Mouse (Mus musculus) heart, adult 2 months (tissue): ENCODE results near the gene Mlxip. TPM values are rescaled to one million over a fixed set of nuclear protein-coding genes. Genes with fewer than 3 reads are reported as not detected.

Source experiments
- DNase-seq, 2 experiments: peaks; one replicate each; pipeline ENCODE4 v3.0.0; 2021
- H3K27ac ChIP-seq: fragments of 200-600 bp; 2 replicates; pipeline ENCODE4 v1.8.1; 2022
- H3K27me3 ChIP-seq: fragments of 200-500 bp; 2 replicates; pipeline ENCODE4 v1.6.1; 2012; ENCODE audit warnings: mild to moderate bottlenecking, low read length, inconsistent platforms, mixed read lengths; ENCODE audit not compliant: control insufficient read depth, insufficient read depth
- H3K36me3 ChIP-seq: fragments of 200-500 bp; 2 replicates; pipeline ENCODE4 v1.6.1; 2012; ENCODE audit warnings: low read length, inconsistent platforms; ENCODE audit not compliant: control insufficient read depth, insufficient read depth
- H3K4me1 ChIP-seq: fragments of 200-500 bp; 2 replicates; pipeline ENCODE4 v1.6.1; 2011; ENCODE audit warnings: low read length; ENCODE audit not compliant: control insufficient read depth, insufficient read depth
- H3K4me3 ChIP-seq: fragments of 200-600 bp; 2 replicates; pipeline ENCODE4 v1.8.1; 2022
- H3K79me2 ChIP-seq: fragments of 200-500 bp; replicated peaks from 2 replicates; pipeline ENCODE4 v1.6.1; 2012; ENCODE audit warnings: mild to moderate bottlenecking, inconsistent platforms, low read length, moderate library complexity, mixed read lengths; ENCODE audit not compliant: control insufficient read depth, insufficient read depth
- H3K9ac ChIP-seq: fragments of 200-500 bp; 2 replicates; pipeline ENCODE4 v1.6.1; 2012; ENCODE audit warnings: low read depth, mild to moderate bottlenecking, control low read depth, inconsistent platforms, low read length, mixed read lengths
- CTCF ChIP-seq: fragments of 200-600 bp; IDR thresholded peaks from 2 replicates; pipeline ENCODE4 v1.8.1; 2022; ENCODE audit warnings: antibody characterized with exemption, mild to moderate bottlenecking, moderate library complexity
- EP300 ChIP-seq: fragments of 200-500 bp; IDR thresholded peaks from 2 replicates; pipeline ENCODE4 v1.6.1; 2011; ENCODE audit warnings: low read depth, low read length, control low read depth; ENCODE audit not compliant: insufficient read depth
- POLR2A ChIP-seq: fragments of 200-500 bp; IDR thresholded peaks from 2 replicates; pipeline ENCODE4 v1.6.1; 2011; ENCODE audit warnings: mild to moderate bottlenecking, low read depth, low read length, control low read depth; ENCODE audit not compliant: insufficient read depth
- WGBS: fragments of 180-500 bp; shearing (Covaris S2); methylation state at CpG from one replicate; pipeline ENCODE4 v1.1.7; 2018; 5-methylcytosine and 5-hydroxymethylcytosine counted together
- intact Hi-C: fragments of 180-260 bp; cut with DNase I; formaldehyde crosslinking; loops from one replicate; pipeline ENCODE4 v1.15.1; 2025
- polyA plus RNA-seq: library from polyadenylated mRNA; depleted of rRNA; stranded (reverse); fragments of >200 nt; gene quantifications from 2 replicates; pipeline ENCODE4 v1.2.3, GENCODE M21; 2012; rRNA removed
- total RNA-seq, 2 experiments: library from RNA; stranded (reverse); gene quantifications; 2 replicates each; pipeline ENCODE4 v1.2.3; 2021

The Mlxip gene
- total and polyA plus RNA-seq, 3 experiments = 27.8 to 34.3 (median 27.9) TPM

DNA sequence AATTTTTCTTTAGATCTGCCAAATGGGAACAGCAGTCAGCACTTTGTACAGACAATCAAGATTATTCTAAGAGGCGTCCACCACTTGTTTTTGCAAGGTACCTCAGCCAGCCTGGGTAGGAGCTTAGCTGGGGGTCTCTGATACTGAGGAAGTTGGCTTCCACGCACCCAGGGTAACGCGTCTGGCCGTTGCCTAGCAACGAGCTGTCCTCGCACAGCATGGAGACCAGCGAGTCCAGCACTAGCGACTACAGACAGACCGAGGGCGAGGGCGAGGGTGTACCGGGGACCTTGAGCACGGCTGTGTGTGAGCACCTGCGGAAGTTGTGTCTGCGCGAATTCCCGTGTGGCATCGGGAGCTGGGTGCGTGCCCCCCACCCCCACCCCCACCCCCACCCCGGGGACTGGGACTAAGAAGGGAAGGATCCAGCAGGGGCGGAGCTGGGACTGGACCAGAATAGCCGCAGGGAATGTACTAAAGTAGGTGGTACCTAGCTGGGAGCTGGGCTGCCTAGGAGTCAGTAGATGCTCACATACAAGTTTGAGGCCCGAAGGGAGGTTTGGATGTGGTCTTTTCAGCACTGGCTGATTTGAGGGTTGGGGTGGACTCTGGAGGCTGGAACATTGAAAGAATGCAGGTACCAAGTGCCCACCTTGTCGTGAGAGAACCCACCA lies 94.7 kb downstream of the Mlxip start, which contains the start of the genes Lrrc43 and Il31:
Gene Lrrc43, plus strand, starts transcription at position 194 of the 674 bp plus-strand sequence.
Gene Il31, minus strand, starts transcription at position 378 of the 674 bp plus-strand sequence.
- DNase-seq = no peak
- H3K27me3 ChIP-seq = no peaks in the 10 kb centered on the region
- H3K4me1 ChIP-seq = peaks cover 7% of the 10 kb centered on the region
- WGBS = 11% methylated on average over 25 of the region's 25 CpGs
- TF ChIP-seq EP300 = no peak
- TF ChIP-seq CTCF = no peak
- no peak for TF ChIP-seq POLR2A
- no peak within 1 kb of the TSS for H3K9ac ChIP-seq
- no peaks in the 10 kb centered on the region for H3K79me2 ChIP-seq
- intact Hi-C loops = no loop called here
- H3K36me3 ChIP-seq = no peaks in the 10 kb centered on the region
- H3K4me3 ChIP-seq = no peak within 1 kb of the TSS
- no peak within 1 kb of the TSS for H3K27ac ChIP-seq

DNA sequence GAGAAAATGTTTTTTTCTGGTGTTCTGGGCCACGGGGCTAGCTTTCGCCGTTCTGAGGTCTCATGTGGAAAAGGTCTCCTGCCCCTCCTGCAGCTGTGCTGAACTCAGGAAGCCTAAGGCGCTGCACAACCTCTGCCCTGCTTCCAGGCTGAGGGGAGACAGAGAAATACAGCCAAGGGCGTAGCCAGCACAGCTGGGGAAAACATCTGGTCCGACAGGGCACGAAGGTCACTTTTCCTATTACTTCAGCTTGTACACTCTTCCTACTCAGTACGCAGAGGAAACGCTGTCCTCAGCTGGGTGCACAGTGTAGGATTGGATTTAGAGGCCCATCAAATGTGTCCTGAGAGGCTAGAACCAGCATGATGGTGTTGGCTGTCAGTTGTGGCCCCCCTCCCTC lies 95.3 kb downstream of the Mlxip start:
- TF ChIP-seq POLR2A = peak; percentile 32; the same call in 1 of the 2 replicates
- TF ChIP-seq CTCF = no peak
- TF ChIP-seq EP300 = peak; percentile 92
- DNase-seq = peak; percentile 60 to 64
- 40% methylated on average over 9 of the region's 9 CpGs for WGBS
- Histone ChIP-seq H3K4me1 (peaks cover 7% of the 10 kb centered on the region), H3K36me3 (no peaks in the 10 kb centered on the region), H3K9ac (no peak overlapping the region), H3K79me2 (no peaks in the 10 kb centered on the region), H3K27ac (no peak overlapping the region), H3K27me3 (no peaks in the 10 kb centered on the region), H3K4me3 (no peak overlapping the region)
- intact Hi-C loops = no loop called here

DNA sequence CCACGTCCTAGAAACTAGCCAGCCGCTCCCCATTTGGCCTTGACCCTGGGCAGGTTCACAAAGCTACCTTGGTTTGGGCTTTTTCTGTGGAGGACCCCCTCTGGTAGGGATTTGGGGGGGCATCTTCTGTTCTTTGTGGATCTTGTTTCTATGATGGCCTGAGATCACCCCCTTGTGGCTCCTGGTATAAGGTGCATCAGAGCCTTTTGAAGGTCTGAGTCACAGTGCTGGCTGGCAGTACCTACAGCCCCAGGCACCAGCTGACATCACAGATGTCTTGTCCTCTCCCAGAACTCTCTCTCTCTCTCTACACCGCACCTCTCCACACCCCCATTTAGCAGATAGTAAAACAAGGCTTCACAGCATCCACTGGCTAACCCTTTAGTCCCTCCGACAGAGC lies 105.1 kb downstream of the Mlxip start:
- no peaks in the 10 kb centered on the region for H3K36me3 ChIP-seq
- H3K27me3 ChIP-seq = no peaks in the 10 kb centered on the region
- peak in 1 of 2 experiments; percentile 25 for DNase-seq
- H3K27ac ChIP-seq = no peak overlapping the region
- intact Hi-C loops = loop anchor here (1.0 to 2.0 kb wide), 2 partner anchors 55 to 123 kb away; no protein-coding TSS in a partner anchor
- no peaks in the 10 kb centered on the region for H3K79me2 ChIP-seq
- 52% methylated on average over 4 of the region's 4 CpGs for WGBS
- H3K4me1 ChIP-seq = peaks cover 6% of the 10 kb centered on the region
- H3K9ac ChIP-seq = no peak overlapping the region
- TF ChIP-seq POLR2A = no peak
- 0 out of 2 replicates have a peak, but pooled peaks have one; percentile 39 for TF ChIP-seq EP300
- TF ChIP-seq CTCF = peak; percentile 72
- no peak overlapping the region for H3K4me3 ChIP-seq

DNA sequence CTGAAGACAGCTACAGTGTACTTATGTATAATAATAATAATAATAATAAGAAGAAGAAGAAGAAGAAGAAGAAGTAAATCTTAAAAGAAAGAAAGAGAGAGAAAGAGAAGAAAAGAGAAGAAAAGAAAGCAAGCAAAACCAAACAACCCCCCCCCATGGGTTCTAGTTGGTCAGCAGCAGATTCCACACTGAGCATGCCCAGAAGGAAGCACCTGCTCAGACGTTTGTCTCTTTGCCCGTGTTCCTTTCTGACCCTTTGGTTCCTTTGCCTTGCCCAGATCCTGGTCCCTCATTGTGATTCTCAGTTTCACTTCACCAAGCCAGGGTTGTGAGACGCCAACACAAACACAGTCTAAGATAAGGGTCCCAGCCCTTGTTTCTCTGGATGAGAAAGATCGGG lies 107.4 kb downstream of the Mlxip start:
- DNase-seq = no peak
- TF ChIP-seq POLR2A (no peak), CTCF (no peak), EP300 (no peak)
- no peak overlapping the region for H3K4me3 ChIP-seq
- no peaks in the 10 kb centered on the region for H3K36me3 ChIP-seq
- H3K27ac ChIP-seq = no peak overlapping the region
- intact Hi-C loops = no loop called here
- H3K4me1 ChIP-seq = peaks cover 6% of the 10 kb centered on the region
- H3K9ac ChIP-seq = no peak overlapping the region
- no peaks in the 10 kb centered on the region for H3K79me2 ChIP-seq
- no peaks in the 10 kb centered on the region for H3K27me3 ChIP-seq
- 27% methylated on average over 4 of the region's 4 CpGs for WGBS

Other genes starting within 250 kb of the Mlxip start
- gene Psmd9, start 225.4 kb upstream of the Mlxip start, total RNA-seq = 10 to 100 TPM; 13.3 to 14.8 TPM
- gene Psmd9, start 225.4 kb upstream of the Mlxip start, polyA plus RNA-seq = 16.4 and 20.4 TPM in 2 replicates
- gene Hpd, start 212.1 kb upstream of the Mlxip start, total RNA-seq = not detected
- 0.61 and 0.97 TPM in 2 replicates for gene Hpd, start 212.1 kb upstream of the Mlxip start, polyA plus RNA-seq
- gene Wdr66, start 142.7 kb upstream of the Mlxip start, total RNA-seq = under 1 TPM; 0.52 to 0.65 TPM
- 1.5 and 2.0 TPM in 2 replicates for gene Wdr66, start 142.7 kb upstream of the Mlxip start, polyA plus RNA-seq
- 10 to 100 TPM in 1 of 2 experiments, 1 to 10 TPM in 1; 9.2 to 10.3 TPM for gene Bcl7a, start 51.0 kb upstream of the Mlxip start, total RNA-seq
- 6.3 and 8.3 TPM in 2 replicates for gene Bcl7a, start 51.0 kb upstream of the Mlxip start, polyA plus RNA-seq
- not detected for gene Lrrc43, start 94.5 kb downstream of the Mlxip start, total RNA-seq
- 0.43 TPM in 1 of 2 replicates, not detected in the other for gene Lrrc43, start 94.5 kb downstream of the Mlxip start, polyA plus RNA-seq
- gene Il31, start 94.7 kb downstream of the Mlxip start, total RNA-seq = not detected
- gene Il31, start 94.7 kb downstream of the Mlxip start, polyA plus RNA-seq = not detected in 2 replicates
- not detected for gene B3gnt4, start 115.7 kb downstream of the Mlxip start, total RNA-seq
- 0.45 TPM in 1 of 2 replicates, not detected in the other for gene B3gnt4, start 115.7 kb downstream of the Mlxip start, polyA plus RNA-seq
- gene Diablo, start 129.4 kb downstream of the Mlxip start, total RNA-seq = 10 to 100 TPM; 64.7 to 71.5 TPM
- 93.8 and 140 TPM in 2 replicates for gene Diablo, start 129.4 kb downstream of the Mlxip start, polyA plus RNA-seq
- under 1 TPM in 1 of 2 experiments, not detected in 1; 0.25 TPM for gene Gm49027, start 130.7 kb downstream of the Mlxip start, total RNA-seq
- 0.62 and 2.4 TPM in 2 replicates for gene Gm49027, start 130.7 kb downstream of the Mlxip start, polyA plus RNA-seq
- gene Vps33a, start 178.2 kb downstream of the Mlxip start, total RNA-seq = 10 to 100 TPM; 26.2 to 32.1 TPM
- gene Vps33a, start 178.2 kb downstream of the Mlxip start, polyA plus RNA-seq = 13.0 and 19.9 TPM in 2 replicates